Mouse (Mus musculus) adipocyte (in vitro differentiated cells): ENCODE results near the gene Aoc1.
A peak's percentile ranks its signal among the peaks of the same experiment; 100 is the strongest.

Experiments
- DNase-seq: peaks from one replicate; pipeline ENCODE4 v3.0.0-alpha.2; 2016; ENCODE audit warnings: low spot score

Gene Aoc1

DNA sequence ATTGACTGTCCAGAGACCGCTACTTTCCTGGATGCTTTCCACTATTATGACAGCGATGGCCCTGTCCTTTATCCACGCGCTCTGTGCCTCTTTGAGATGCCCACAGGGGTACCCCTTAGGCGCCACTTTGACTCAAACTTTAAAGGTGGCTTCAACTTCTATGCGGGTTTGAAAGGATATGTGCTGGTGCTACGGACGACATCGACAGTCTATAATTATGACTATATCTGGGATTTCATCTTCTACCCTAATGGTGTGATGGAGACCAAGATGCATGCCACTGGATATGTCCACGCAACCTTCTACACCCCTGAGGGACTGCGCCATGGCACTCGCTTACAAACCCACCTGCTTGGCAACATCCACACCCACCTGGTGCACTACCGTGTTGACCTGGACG, 33.7 kb downstream of the Aoc1 start:
- DNase-seq: no peak

DNA sequence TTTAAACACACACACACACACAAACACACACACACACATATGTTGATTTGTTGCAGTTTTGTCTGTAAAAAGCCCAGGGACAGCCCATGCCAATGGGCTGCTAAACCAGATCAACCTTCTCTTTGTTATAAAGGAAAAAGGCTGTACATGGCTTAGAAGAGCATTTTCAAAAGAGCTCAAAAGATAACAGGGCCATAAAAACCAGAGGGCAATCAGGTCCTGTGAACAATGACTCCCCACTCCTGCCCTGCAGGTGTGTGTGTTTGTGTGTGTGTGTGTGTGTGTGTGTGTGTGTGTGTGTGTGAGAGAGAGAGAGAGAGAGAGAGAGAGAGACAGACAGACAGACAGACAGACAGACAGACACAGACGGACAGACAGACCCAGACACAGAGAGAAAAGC, 36.5 kb downstream of the Aoc1 start:
- DNase-seq: no peak

DNA sequence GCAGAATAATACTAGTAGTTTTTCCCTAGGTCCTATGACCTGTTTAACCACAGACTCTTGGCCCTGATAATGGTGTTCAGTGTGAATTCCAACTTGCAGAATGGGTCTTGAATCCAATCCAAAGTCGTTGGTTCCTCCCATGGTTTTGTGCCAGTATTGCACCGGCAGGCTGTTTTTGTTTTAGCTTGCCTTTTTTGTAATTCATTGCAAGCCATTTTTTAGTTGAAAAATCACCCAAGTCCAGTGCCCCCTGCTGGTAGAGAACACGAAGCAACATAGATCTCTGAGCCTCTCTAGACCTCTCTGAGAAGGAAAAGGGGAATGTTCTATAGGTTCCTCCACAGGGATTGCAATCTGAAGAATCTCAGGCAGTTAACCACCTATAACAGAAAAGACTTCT, 39.3 kb downstream of the Aoc1 start:
- peak; percentile 29 for DNase-seq

DNA sequence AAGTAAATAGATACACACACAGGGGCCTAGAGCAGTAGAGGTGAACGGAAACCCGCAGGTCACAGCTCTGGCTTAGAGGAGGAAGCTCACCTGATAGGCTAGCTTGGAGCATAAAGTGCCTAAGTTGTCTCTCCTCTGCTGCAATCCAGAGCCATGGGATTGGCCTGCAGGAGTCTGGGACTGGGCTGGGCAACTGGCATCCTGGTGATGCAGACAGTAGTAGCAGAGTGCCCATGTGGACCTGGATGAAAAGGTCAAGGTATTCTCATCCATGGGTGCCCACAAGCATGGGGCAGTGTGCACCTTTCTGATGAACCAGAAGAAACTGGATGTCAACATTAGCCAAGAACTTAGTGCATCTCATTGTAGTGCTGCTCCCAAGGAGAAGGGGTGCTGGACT, 40.9 kb downstream of the Aoc1 start:
- DNase-seq: no peak

DNA sequence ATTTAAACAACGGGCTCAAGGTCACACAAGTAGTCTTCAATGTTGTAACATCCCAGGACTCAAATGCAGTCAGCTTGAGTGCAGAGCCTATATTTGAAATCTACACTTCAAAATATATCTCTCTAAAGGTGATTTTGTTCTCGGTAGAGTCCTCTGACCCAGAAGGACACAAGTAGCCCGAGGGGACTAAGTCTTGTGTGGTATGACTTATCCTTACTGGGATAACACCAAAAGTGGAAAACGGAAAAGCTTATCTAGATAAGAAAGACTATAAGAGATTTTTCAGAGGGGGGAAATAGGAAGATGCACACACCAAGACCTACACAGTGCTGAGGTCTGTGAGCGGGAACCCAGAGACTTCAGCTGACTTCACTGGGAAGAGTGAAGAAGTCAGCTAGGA, 56.9 kb downstream of the Aoc1 start, which contains the start of gene 1600015I10Rik:
Gene 1600015I10Rik, plus strand, starts transcription at position 301 of the 400 bp plus-strand sequence.
- DNase-seq: no peak

DNA sequence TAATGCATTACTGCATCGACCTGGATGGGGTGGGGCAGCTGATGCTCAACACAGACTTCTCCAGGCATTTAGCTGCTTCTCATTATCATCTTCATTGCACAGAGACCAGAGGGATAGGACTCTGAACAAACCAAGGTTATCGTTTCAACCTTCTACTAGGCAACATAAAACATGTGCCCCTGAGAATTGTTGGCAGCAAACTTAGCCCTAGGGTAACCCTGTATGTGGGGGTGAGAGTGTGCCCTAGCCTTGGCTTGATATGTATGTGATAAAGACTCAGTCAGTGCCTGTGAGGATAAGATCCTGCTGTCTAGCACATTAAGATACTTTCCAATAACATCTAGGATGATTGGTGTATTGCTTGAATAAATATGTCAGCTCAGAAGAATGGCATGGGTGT, 76.9 kb downstream of the Aoc1 start:
- no peak for DNase-seq

DNA sequence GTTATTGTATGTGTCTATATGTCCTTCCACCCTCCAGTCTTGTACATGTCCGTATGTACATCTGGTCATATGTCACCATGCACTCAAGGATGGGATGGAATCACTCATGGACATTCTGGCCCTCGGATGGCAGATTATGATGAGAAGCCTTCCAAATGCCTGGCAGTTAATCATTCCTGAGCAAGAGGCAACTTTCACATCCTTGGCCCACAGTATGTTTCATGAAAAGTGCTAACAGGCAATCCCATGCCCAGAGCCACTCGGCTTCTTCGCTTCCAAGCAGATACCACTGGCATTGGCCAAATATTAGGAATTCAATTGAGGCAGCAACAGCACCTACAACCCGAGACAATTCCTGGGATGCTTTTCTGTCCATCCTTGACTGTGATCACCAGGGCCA, 78.0 kb downstream of the Aoc1 start:
- DNase-seq: no peak

DNA sequence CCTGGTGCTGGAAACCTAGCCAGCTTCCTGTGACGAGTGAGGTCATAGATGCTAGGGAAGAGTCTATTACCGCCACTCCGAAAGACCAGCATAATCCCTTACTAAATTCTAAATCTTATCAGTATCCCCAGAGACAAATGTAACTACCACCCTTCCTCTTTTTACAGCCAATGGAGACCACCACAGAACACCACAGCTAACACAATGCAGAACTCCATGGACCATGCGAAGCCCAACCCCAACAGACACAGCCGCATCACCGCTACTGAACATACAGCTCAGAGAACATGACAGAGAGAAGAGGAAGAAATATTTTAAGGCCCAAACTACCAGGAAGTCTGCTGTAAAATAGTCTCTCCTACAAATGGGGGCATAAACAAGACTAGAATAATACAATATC, 78.9 kb downstream of the Aoc1 start:
- DNase-seq: no peak

DNA sequence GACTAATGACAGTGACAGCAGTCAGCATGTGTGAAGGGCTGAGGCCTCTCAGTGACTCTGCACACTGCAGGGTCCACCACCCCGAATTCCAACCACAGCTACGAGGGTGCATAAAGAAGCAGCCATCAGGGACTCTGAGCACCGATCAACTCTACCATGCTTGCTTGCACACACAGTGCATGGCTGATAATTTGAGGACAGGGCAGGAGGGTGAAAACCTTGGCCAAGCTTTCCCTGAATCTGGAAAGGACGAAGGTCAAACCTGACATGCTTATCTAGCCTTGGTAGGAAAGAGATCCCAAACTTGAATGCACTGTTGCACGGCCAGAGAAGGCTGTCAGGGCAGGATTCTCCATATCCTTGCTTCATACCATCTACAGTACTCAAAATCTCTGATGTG, 80.5 kb downstream of the Aoc1 start:
- DNase-seq: no peak

DNA sequence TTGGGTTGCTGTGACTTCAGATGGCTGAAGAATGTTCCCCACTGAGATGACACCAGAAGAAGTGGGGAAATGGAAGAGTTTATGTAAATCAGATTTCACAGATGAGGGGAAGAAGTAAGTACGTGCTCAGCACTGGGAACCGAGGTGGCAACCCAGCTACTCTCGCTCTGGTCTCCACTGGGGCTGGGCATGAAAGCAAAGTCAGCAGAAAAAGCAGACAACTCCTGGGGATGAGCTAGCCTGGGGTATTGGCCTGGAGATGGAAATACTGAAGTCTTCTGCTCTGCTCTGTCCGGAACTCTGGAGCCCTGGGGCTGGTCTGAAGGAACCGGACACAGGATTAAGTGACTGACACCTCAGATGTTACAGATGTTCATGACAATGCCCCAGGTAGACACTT, 81.5 kb downstream of the Aoc1 start:
- DNase-seq: no peak

DNA sequence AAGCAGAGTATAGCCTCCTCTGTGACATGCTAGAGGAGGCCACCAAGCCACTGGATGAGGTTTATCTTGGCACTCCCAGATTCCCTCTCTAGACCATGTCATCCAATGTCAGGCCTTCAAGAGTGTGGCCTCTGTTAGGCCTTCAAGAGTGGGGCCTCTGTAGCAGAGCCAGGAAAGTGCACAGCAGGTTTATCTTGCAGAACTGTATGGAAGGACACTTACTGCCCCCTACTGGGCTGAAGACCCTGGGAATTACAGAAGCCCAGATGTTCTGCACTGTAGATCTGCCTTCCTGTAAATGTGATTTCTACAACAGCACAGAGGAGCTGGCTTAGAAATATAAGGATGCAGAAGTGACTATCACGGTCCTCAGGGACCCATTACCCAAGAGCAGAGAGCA, 82.2 kb downstream of the Aoc1 start:
- DNase-seq: peak; percentile 42

DNA sequence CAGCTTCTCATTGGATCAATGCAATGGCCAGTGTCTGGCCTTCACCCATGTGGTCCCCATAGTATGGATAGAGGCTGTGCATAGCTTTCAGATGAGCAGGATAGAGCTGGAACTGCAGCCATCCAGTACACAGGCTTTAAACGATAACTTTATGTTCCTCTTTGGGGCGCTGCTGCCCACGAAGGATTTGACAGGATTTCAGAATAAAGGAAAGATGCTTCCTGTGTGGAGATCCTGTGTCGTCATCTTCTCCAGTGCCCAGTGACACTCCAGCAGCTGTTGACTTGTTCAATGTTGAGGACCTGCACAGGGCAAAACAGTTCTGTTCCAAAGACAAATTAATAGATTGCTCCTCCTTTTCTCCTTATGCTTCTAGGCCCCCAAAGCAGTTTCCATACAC, 84.1 kb downstream of the Aoc1 start:
- no peak for DNase-seq

DNA sequence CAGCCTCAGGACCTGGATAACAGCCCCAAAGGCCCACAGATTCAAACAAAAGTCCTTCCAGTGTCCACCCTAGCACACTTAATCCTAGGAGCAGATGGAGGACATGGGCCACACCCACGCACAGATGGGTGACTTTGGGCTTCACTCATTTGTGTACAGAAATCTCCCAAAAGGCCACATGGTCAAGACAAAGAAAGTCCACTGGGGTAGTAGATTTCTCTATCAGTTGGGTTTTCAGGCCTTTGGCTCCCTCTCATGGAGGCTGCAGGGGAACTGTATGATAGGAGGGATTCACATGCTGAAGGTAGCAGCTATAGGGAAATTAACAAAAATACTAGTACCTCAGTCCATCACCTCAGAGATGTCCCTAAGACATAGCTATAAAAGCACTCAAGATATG, 85.4 kb downstream of the Aoc1 start:
- peak; percentile 42 for DNase-seq
